Mouse (Mus musculus) kidney, embryonic 16.5 days (tissue): ENCODE measurements around the gene 0610040J01Rik. TPM values are rescaled to one million over a fixed set of nuclear protein-coding genes. Genes with fewer than 3 reads are reported as not detected.
"Not testable (repeated sequence)": the region's sequence is repeated elsewhere in the genome, so short reads cannot be mapped to it uniquely, and the experiment has no call there.

Experiments
- ATAC-seq: fragments of 200-750 bp; cut with Nextera tagmentation; 2 replicates; pipeline ENCODE4 v1.8.0; 2017; ENCODE audit warnings: moderate TSS enrichment; ENCODE audit not compliant: low FRiP score, low TSS enrichment
- H3K27ac ChIP-seq: fragments of 300-500 bp; sonication (generic); 2 replicates; pipeline ENCODE4 v1.5.1; 2014; ENCODE audit warnings: low read length
- H3K27me3 ChIP-seq: fragments of 300-500 bp; sonication (generic); 2 replicates; pipeline ENCODE4 v1.6.1; 2014; ENCODE audit warnings: low read length, control low read depth, mixed read lengths; ENCODE audit not compliant: insufficient read depth
- H3K36me3 ChIP-seq: fragments of 300-500 bp; sonication (generic); 2 replicates; pipeline ENCODE4 v1.6.1; 2014; ENCODE audit warnings: low read length, control low read depth, mixed read lengths; ENCODE audit not compliant: insufficient read depth
- H3K4me1 ChIP-seq: fragments of 300-500 bp; sonication (generic); 2 replicates; pipeline ENCODE4 v1.6.1; 2014; ENCODE audit warnings: low read length, control low read depth, mixed read lengths; ENCODE audit not compliant: insufficient read depth
- H3K4me2 ChIP-seq: fragments of 300-500 bp; sonication (generic); replicated peaks from 2 replicates; pipeline ENCODE4 v1.6.1; 2014; ENCODE audit warnings: low read depth, low read length
- H3K4me3 ChIP-seq: fragments of 300-500 bp; sonication (generic); 2 replicates; pipeline ENCODE4 v1.5.1; 2014; ENCODE audit warnings: mild to moderate bottlenecking, low read length
- H3K9ac ChIP-seq: fragments of 300-500 bp; sonication (generic); replicated peaks from 2 replicates; pipeline ENCODE4 v1.6.1; 2014; ENCODE audit warnings: low read length
- H3K9me3 ChIP-seq: fragments of 300-500 bp; sonication (generic); 2 replicates; pipeline ENCODE4 v1.6.1; 2016; ENCODE audit warnings: low read length, control low read depth
- WGBS: fragments of 180-500 bp; shearing (Covaris S2); extraction: QIAGEN DNeasy Blood & Tissue Kit; methylation state at CpG from one replicate; pipeline ENCODE4 v1.1.7; 2014; 5-methylcytosine and 5-hydroxymethylcytosine counted together
- polyA plus RNA-seq: library from polyadenylated mRNA; unstranded; fragments of >200 nt; fragmentation: Nextera tagmentation; extraction: Ambion mirVana; gene quantifications from 2 replicates; pipeline ENCODE4 v1.2.1, GENCODE M21; 2015

Gene 0610040J01Rik
- polyA plus RNA-seq, 1 experiment from 2014 or later: 66.3 TPM

GRCm38 (mm10) chr5:63887111-63887510 lies 74.9 kb downstream of the 0610040J01Rik start:
- H3K9me3 ChIP-seq: no peaks in the 10 kb centered on the region
- no peaks in the 10 kb centered on the region for H3K4me1 ChIP-seq
- H3K27ac ChIP-seq: no peak overlapping the region
- WGBS: 89% methylated on average over 4 of the region's 4 CpGs
- H3K9ac ChIP-seq: no peak overlapping the region
- H3K27me3 ChIP-seq: no peaks in the 10 kb centered on the region
- H3K4me2 ChIP-seq: no peak overlapping the region
- H3K36me3 ChIP-seq: peaks cover 4% of the 10 kb centered on the region; the same call in 1 of the 2 replicates
- H3K4me3 ChIP-seq: no peak overlapping the region
- ATAC-seq: peak; percentile 5; the same call in 1 of the 2 replicates

DNA sequence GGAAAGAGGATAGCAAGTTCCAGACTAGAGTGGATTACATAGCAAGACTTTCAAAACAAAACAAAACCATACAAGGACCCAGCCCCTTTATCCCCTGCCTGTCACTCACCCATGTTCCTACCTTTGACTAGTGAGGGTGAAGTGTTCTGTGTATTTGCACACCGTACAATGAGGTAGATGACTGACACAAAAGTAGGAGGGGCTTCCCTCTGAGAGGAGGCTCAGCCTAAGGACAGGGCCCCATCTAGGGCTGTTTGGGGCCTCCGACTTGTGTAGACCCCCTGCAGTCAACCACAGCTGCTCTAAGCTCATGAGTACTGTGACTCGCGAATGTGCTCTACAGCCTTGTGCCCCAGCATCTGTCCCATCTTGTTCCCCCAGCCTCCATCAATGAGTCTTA lies 79.1 kb downstream of the 0610040J01Rik start:
- Histone ChIP-seq H3K4me3 (no peak overlapping the region), H3K27me3 (no peaks in the 10 kb centered on the region), H3K4me2 (no peak overlapping the region), H3K4me1 (peaks cover 8% of the 10 kb centered on the region; the same call in 1 of the 2 replicates), H3K36me3 (peaks cover 8% of the 10 kb centered on the region; the same call in 1 of the 2 replicates), H3K9me3 (no peaks in the 10 kb centered on the region), H3K27ac (no peak overlapping the region), H3K9ac (no peak overlapping the region)
- no peak for ATAC-seq
- WGBS: 86% methylated on average over 4 of the region's 4 CpGs

- H3K9me3 ChIP-seq: no peaks in the 10 kb centered on the region
- no peak overlapping the region for H3K9ac ChIP-seq
- H3K27me3 ChIP-seq: no peaks in the 10 kb centered on the region
- no peak overlapping the region for H3K27ac ChIP-seq
- H3K36me3 ChIP-seq: peaks cover 8% of the 10 kb centered on the region; the same call in 1 of the 2 replicates
- H3K4me1 ChIP-seq: peaks cover 8% of the 10 kb centered on the region; the same call in 1 of the 2 replicates
- WGBS: 63% methylated on average over 6 of the region's 6 CpGs
- ATAC-seq: no peak
- H3K4me2 ChIP-seq: no peak overlapping the region
- no peak overlapping the region for H3K4me3 ChIP-seq
Observed at GRCm38 (mm10) chr5:63891912-63892311, 79.7 kb downstream of the 0610040J01Rik start.

DNA sequence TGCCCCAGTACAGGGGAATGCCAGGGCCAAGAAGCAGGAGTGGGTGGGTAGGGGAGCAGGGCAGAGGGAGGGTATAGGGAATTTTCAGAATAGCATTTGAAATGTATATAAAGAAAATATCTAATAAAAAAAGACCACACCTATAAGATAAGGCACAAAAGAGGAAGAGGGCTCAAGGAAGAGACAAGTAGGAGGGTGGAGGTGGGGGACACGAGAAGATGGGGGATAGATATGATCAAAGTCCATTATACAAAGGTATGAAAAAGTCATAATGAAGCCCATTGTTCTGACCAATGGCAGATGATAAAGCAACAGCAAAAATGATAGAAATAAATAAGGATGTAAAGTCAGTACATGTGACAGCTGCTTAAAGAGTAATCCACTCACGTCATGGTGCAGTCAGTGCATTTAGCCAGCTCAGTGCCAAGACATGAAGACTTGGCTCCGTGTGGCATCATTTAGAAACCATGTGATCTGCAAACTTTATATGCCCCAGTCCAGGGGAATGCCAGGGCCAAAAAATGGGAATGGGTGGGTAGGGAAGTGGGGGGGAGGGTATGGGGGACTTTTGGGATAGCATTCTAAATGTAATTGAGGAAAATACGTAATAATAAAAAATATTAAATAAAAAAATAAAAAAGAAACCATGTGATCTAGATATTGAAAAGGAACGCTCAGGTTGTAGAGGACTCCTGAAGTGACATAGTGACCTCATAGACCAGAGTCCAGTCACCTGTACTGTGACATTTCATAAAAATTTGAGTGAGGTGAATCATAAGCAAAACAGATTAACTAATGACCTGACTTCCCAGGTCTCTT lies 85.0 kb downstream of the 0610040J01Rik start:
- not testable (repeated sequence) for H3K4me3 ChIP-seq, ATAC-seq, H3K9me3 ChIP-seq, H3K4me2 ChIP-seq, H3K9ac ChIP-seq, H3K27ac ChIP-seq, H3K27me3 ChIP-seq, H3K4me1 ChIP-seq, H3K36me3 ChIP-seq
- 89% methylated on average over 5 of the region's 5 CpGs for WGBS

- Histone ChIP-seq H3K4me1 (peaks cover 7% of the 10 kb centered on the region), H3K4me3 (no peak overlapping the region), H3K9me3 (no peaks in the 10 kb centered on the region), H3K4me2 (no peak overlapping the region), H3K36me3 (peaks cover 8% of the 10 kb centered on the region; the same call in 1 of the 2 replicates), H3K27ac (no peak overlapping the region), H3K9ac (no peak overlapping the region), H3K27me3 (no peaks in the 10 kb centered on the region)
- ATAC-seq: no peak
- 82% methylated on average over 3 of the region's 3 CpGs for WGBS
Observed at GRCm38 (mm10) chr5:63897820-63898110, 85.6 kb downstream of the 0610040J01Rik start.

GRCm38 (mm10) chr5:63903329-63903728 lies 91.2 kb downstream of the 0610040J01Rik start:
- no peak overlapping the region for H3K4me2 ChIP-seq
- peak overlapping the region; percentile 44; the same call in 1 of the 2 replicates for H3K27ac ChIP-seq
- WGBS: 62% methylated on average over 3 of the region's 3 CpGs
- H3K36me3 ChIP-seq: peaks cover 2% of the 10 kb centered on the region; the same call in 1 of the 2 replicates
- H3K4me1 ChIP-seq: peaks cover 11% of the 10 kb centered on the region; the same call in 1 of the 2 replicates
- H3K4me3 ChIP-seq: no peak overlapping the region
- no peak overlapping the region for H3K9ac ChIP-seq
- no peak for ATAC-seq
- no peaks in the 10 kb centered on the region for H3K9me3 ChIP-seq
- no peaks in the 10 kb centered on the region for H3K27me3 ChIP-seq

DNA sequence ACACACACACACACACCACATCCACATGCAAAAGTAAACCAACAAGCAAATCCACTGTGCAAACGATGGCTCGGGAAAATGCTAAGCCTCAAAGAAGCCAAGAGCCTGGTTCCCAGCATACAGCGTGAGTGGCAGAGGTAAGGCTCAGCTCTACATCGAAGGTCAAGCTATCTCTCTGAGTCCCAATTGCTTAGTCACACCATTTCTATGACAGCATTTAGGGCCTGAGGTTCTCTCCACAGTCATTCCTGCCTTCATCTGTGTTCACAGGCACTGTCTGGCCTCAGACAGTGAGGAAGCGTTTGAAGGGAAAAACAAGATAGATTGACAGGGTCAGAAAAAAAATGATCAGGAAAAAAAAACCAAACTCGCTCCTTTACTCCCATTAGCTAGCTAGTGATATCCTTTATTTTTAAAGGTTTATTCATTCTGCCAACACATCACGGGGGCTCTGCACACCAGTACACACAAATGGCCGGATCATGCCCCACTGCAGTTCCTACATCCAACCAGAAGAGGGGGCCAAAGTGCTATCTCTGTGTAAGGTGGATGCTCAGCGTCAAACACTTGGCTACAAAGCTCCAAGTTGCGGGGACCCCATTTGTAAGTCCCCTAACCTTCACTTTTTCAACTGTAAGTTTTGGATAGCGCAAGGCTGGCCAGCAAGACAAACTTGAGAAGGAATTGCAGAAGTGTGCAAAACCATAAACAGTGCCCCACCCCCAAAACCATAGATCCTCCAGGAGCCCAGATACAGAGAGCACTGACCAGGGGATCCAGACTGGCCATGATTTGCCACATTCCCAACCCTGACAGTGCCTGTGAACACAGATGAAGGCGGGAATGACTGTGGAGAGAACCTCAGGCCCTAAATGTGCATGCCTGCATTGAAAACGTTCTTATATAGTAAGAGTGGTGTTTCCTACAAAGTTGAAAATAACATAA lies 94.3 kb downstream of the 0610040J01Rik start:
- 39% methylated on average over 13 of the region's 13 CpGs for WGBS
- Histone ChIP-seq H3K27me3 (no peaks in the 10 kb centered on the region), H3K4me3 (no peak overlapping the region), H3K4me2 (peak overlapping the region; percentile 23), H3K9ac (no peak overlapping the region), H3K9me3 (no peaks in the 10 kb centered on the region), H3K27ac (no peak overlapping the region), H3K36me3 (0 out of 2 replicates have a peak, but pooled peaks cover 7% of the 10 kb centered on the region), H3K4me1 (peaks cover 11% of the 10 kb centered on the region; the same call in 1 of the 2 replicates)
- ATAC-seq: peak; percentile 57; the same call in 1 of the 2 replicates

DNA sequence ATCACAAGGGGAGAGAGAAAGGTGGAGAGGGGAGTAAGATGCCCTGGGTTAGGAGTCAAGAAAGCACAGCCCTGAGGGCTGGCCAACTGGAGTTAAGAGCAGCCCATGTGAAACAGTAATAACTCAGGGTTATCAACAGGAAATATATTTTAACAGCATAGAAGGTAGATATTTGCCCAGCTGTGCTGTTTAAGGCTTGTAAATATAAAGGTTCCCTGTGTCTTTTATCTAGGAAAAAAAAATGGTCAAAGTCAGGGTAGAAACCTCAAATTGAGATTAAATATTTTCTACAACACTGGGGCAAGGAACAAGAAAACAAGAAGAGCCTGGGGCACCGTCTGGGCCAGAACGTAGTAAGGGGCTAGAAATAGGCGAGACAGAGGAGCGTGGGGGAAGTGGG lies 95.3 kb downstream of the 0610040J01Rik start:
- Histone ChIP-seq H3K9ac (no peak overlapping the region), H3K36me3 (0 out of 2 replicates have a peak, but pooled peaks cover 7% of the 10 kb centered on the region), H3K4me1 (peaks cover 10% of the 10 kb centered on the region; the same call in 1 of the 2 replicates), H3K4me2 (no peak overlapping the region), H3K4me3 (no peak overlapping the region), H3K27me3 (no peaks in the 10 kb centered on the region), H3K9me3 (no peaks in the 10 kb centered on the region), H3K27ac (no peak overlapping the region)
- ATAC-seq: no peak
- 55% methylated on average over 4 of the region's 4 CpGs for WGBS

DNA sequence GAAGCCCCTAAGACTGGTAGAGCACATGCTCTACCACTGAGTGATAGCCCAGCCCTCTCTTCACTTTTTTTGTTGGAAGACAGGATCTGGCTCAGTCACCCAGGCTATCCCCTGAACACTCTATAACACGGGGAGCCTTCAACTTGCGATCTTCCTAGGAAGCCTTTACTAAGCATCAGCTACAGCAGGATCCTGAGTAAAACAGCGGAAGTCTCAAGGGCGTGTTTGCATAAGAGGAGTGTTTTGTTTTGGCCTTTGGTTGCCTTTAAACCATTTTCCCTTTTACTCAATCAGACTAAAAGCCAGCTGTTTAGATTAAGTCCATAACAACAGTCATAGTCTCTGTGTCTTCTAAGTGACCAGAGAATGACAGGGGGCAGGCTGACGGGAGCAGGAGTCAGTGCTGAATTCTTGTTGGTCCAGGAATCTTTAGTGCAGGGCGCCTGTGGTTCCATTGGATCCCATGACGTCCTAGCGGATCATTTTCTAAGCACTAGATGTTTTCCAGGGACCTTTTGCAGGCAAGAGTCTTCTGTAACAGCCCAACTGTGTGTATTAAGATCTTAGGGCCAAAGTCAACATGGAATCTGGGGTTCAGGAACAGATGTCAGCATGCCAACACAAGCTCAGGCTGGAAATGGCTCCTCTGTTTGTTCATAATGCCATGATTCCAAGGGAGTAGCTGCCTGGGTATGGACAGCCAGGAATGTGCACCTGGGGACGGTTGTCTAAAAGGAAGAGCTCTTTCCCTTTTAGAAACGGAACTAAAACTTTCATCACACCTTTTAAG lies 98.2 kb downstream of the 0610040J01Rik start:
- no peak for ATAC-seq
- WGBS: 82% methylated on average over 10 of the region's 10 CpGs

More for the DNA sequence above, 98.2 kb downstream of the 0610040J01Rik start:
- 0 out of 2 replicates have a peak, but pooled peaks cover 7% of the 10 kb centered on the region for H3K36me3 ChIP-seq
- H3K9me3 ChIP-seq: no peaks in the 10 kb centered on the region
- H3K4me2 ChIP-seq: no peak overlapping the region
- H3K27ac ChIP-seq: no peak overlapping the region
- no peak overlapping the region for H3K9ac ChIP-seq
- no peaks in the 10 kb centered on the region for H3K4me1 ChIP-seq
- no peak overlapping the region for H3K4me3 ChIP-seq
- H3K27me3 ChIP-seq: no peaks in the 10 kb centered on the region
